Mouse (Mus musculus): ENCODE measurements at regions not wholly inside any gene's neighbourhood (a gene's known extent, or its start where the extent isn't known, plus 50 kb on each side); places are given as distances from the start of the nearest gene placed in this dataset.
"Not testable (repeated sequence)": the region's sequence is repeated elsewhere in the genome, so short reads cannot be mapped to it uniquely, and the experiment has no call there.

GRCm38 (mm10) chr2:17845447-17846092, 114.3 kb upstream of the Nebl start:
- DNase-seq (ENCODE audit: low spot score): not testable (repeated sequence)

- no peak for DNase-seq (ENCODE audit: low spot score)
Observed at GRCm38 (mm10) chr2:17844662-17845446, 113.6 kb upstream of the Nebl start.

- peak; percentile 56 for DNase-seq (ENCODE audit: low spot score)
Observed at GRCm38 (mm10) chr2:17841963-17842362, 110.7 kb upstream of the Nebl start.

GRCm38 (mm10) chr2:17841546-17841945, 110.3 kb upstream of the Nebl start:
- DNase-seq (ENCODE audit: low spot score): no peak

- no peak for DNase-seq (ENCODE audit: low spot score)
Observed at GRCm38 (mm10) chr2:17840941-17841498, 109.8 kb upstream of the Nebl start.

- no peak for DNase-seq (ENCODE audit: low spot score)
Observed at GRCm38 (mm10) chr2:17839649-17840048, 108.4 kb upstream of the Nebl start.

GRCm38 (mm10) chr2:17838859-17839581, 107.8 kb upstream of the Nebl start:
- no peak for DNase-seq (ENCODE audit: low spot score)

GRCm38 (mm10) chr2:17838381-17838680, 107.1 kb upstream of the Nebl start:
- no peak for DNase-seq (ENCODE audit: low spot score)

GRCm38 (mm10) chr2:17837541-17838380, 106.5 kb upstream of the Nebl start:
- DNase-seq (ENCODE audit: low spot score): no peak

GRCm38 (mm10) chr2:17832726-17833125, 101.5 kb upstream of the Nebl start:
- DNase-seq (ENCODE audit: low spot score): no peak

GRCm38 (mm10) chr2:17830216-17830615, 99.0 kb upstream of the Nebl start:
- no peak for DNase-seq (ENCODE audit: low spot score)

- DNase-seq (ENCODE audit: low spot score): no peak
Observed at GRCm38 (mm10) chr2:17825271-17825670, 94.0 kb upstream of the Nebl start.

- DNase-seq (ENCODE audit: low spot score): no peak
Observed at GRCm38 (mm10) chr2:17824176-17824575, 92.9 kb upstream of the Nebl start.

- no peak for DNase-seq (ENCODE audit: low spot score)
Observed at GRCm38 (mm10) chr2:17822621-17823006, 91.3 kb upstream of the Nebl start.

GRCm38 (mm10) chr2:17821878-17822620, 90.8 kb upstream of the Nebl start:
- no peak for DNase-seq (ENCODE audit: low spot score)

- DNase-seq (ENCODE audit: low spot score): no peak
Observed at GRCm38 (mm10) chr2:17811943-17812670, 80.8 kb upstream of the Nebl start.
